Mouse (Mus musculus): ENCODE measurements around the gene Shroom3. TPM values are rescaled to one million over a fixed set of nuclear protein-coding genes. Genes with fewer than 3 reads are reported as not detected.

Gene Shroom3
- total and polyA plus RNA-seq, 3 experiments = 0.04 to 0.11 TPM; not detected in 1

- DNase-seq (ENCODE audit: extremely low read depth) = no peak
- dilution Hi-C loops (cut with MboI; ENCODE audit: extremely low pct_ligation_motif_present, extremely low pct_unique_long_range_greater_than_20kb, low sequenced_read_pairs) (no loop called here), in situ Hi-C loops (cut with MboI; ENCODE audit: low pct_ligation_motif_present, low pct_unique_long_range_greater_than_20kb, low sequenced_read_pairs) (no loop called here)
- H3K4me1 ChIP-seq (ENCODE audit: control insufficient read depth in 1 of 2, insufficient read depth in 2 of 2) = no peaks in the 10 kb centered on the region
- no peak overlapping the region for H3K27ac ChIP-seq (ENCODE audit: insufficient read depth, low read depth)
- no peak overlapping the region for H3K4me3 ChIP-seq (replicated peaks in 1 of 3; ENCODE audit: low read depth in 2 of 3, low read length in 2 of 3, poor library complexity in 1 of 3)
- H3K79me2 ChIP-seq (replicated peaks; ENCODE audit: control insufficient read depth, extremely low read depth, insufficient read depth, poor library complexity, severe bottlenecking) = no peaks in the 10 kb centered on the region
- H3K9ac ChIP-seq (ENCODE audit: insufficient read depth, low read depth) = no peak overlapping the region
- H3K36me3 ChIP-seq (replicated peaks in 1 of 2; ENCODE audit: control insufficient read depth in 1 of 2, insufficient read depth in 1 of 2, low read length in 1 of 2) = no peaks in the 10 kb centered on the region
- TF ChIP-seq EP300 (IDR thresholded peaks at IDR 0.05; ENCODE audit: low read length) = no peak
- no peak for TF ChIP-seq TCF12 (IDR thresholded peaks at IDR 0.05; ENCODE audit: low read depth, low read length)
- no peak for TF ChIP-seq BHLHE40 (IDR thresholded peaks at IDR 0.05; ENCODE audit: low read depth, low read length)
- no peak overlapping the region for H3K4me2 ChIP-seq (ENCODE audit: insufficient read depth, low read depth, poor library complexity, severe bottlenecking)
- H3K27me3 ChIP-seq (replicated peaks) = no peaks in the 10 kb centered on the region
- H3K9me3 ChIP-seq (replicated peaks; ENCODE audit: low read length) = no peaks in the 10 kb centered on the region
Measured at GRCm38 (mm10) chr5:92634916-92635315, 48.3 kb upstream of the Shroom3 start.

- Histone ChIP-seq H3K9ac (ENCODE audit: insufficient read depth, low read depth) (no peak overlapping the region), H3K9me3 (replicated peaks; ENCODE audit: low read length) (no peaks in the 10 kb centered on the region), H3K4me3 (replicated peaks in 1 of 3; ENCODE audit: low read depth in 2 of 3, low read length in 2 of 3, poor library complexity in 1 of 3) (no peak overlapping the region), H3K27ac (ENCODE audit: insufficient read depth, low read depth) (no peak overlapping the region), H3K79me2 (replicated peaks; ENCODE audit: control insufficient read depth, extremely low read depth, insufficient read depth, poor library complexity, severe bottlenecking) (no peaks in the 10 kb centered on the region), H3K4me1 (ENCODE audit: control insufficient read depth in 1 of 2, insufficient read depth in 2 of 2) (no peaks in the 10 kb centered on the region), H3K27me3 (replicated peaks) (no peaks in the 10 kb centered on the region), H3K36me3 (replicated peaks in 1 of 2; ENCODE audit: control insufficient read depth in 1 of 2, insufficient read depth in 1 of 2, low read length in 1 of 2) (no peaks in the 10 kb centered on the region), H3K4me2 (ENCODE audit: insufficient read depth, low read depth, poor library complexity, severe bottlenecking) (no peak overlapping the region)
- dilution Hi-C loops (cut with MboI; ENCODE audit: extremely low pct_ligation_motif_present, extremely low pct_unique_long_range_greater_than_20kb, low sequenced_read_pairs) (no loop called here), in situ Hi-C loops (cut with MboI; ENCODE audit: low pct_ligation_motif_present, low pct_unique_long_range_greater_than_20kb, low sequenced_read_pairs) (no loop called here)
- TF ChIP-seq JUN (IDR thresholded peaks at IDR 0.05; ENCODE audit: insufficient read depth, low read depth, low read length) = no peak
- TF ChIP-seq CTCF (conservative IDR thresholded peaks at IDR 0.05 in 1 of 2, IDR thresholded peaks at IDR 0.05 in 1 of 2; ENCODE audit: low read depth in 2 of 2, low read length in 2 of 2) = no peak
- TF ChIP-seq POLR2A (IDR thresholded peaks at IDR 0.05; ENCODE audit: low read depth, low read length) = no peak
- TF ChIP-seq ELF1 (IDR thresholded peaks at IDR 0.05; ENCODE audit: low read depth, low read length) = no peak
- no peak for TF ChIP-seq ZKSCAN1 (IDR thresholded peaks at IDR 0.05; ENCODE audit: borderline replicate concordance, low read depth, low read length)
- no peak for TF ChIP-seq NELFE (IDR thresholded peaks at IDR 0.05; ENCODE audit: low read depth, low read length)
- no peak for TF ChIP-seq USF1 (IDR thresholded peaks at IDR 0.05; ENCODE audit: low read depth, low read length)
- TF ChIP-seq CHD2 (IDR thresholded peaks at IDR 0.05; ENCODE audit: low read length) = no peak
- TF ChIP-seq USF2 (conservative IDR thresholded peaks at IDR 0.05; ENCODE audit: low read depth, low read length) = no peak
- no peak for TF ChIP-seq MEF2A (IDR thresholded peaks at IDR 0.05; ENCODE audit: borderline replicate concordance, low read depth, low read length)
- no peak for TF ChIP-seq ZMIZ1 (IDR thresholded peaks at IDR 0.05; ENCODE audit: low read depth, low read length)
- no peak for TF ChIP-seq NRF1 (IDR thresholded peaks at IDR 0.05; ENCODE audit: low read depth, low read length)
- no peak for TF ChIP-seq POLR2AphosphoS2 (IDR thresholded peaks at IDR 0.05; ENCODE audit: low read depth, low read length)
- TF ChIP-seq TCF12 (IDR thresholded peaks at IDR 0.05; ENCODE audit: low read depth, low read length) = no peak
- no peak for TF ChIP-seq IRF4 (IDR thresholded peaks at IDR 0.05; ENCODE audit: low read depth, low read length)
- TF ChIP-seq RAD21 (IDR thresholded peaks at IDR 0.05; ENCODE audit: low read depth, low read length) = no peak
- TF ChIP-seq SMC3 (IDR thresholded peaks at IDR 0.05; ENCODE audit: low read depth, low read length) = no peak
- no peak for DNase-seq (ENCODE audit: extremely low read depth)
Measured at GRCm38 (mm10) chr5:92635891-92636290, 47.3 kb upstream of the Shroom3 start.
